Mouse (Mus musculus) lung, embryonic 14.5 days (tissue): ENCODE results near the gene Sart3. TPM values are rescaled to one million over a fixed set of nuclear protein-coding genes. Genes with fewer than 3 reads are reported as not detected.
A peak's percentile ranks its signal among the peaks of the same experiment; 100 is the strongest.

Source experiments
- ATAC-seq: fragments of 200-750 bp; cut with Nextera tagmentation; 2 replicates; pipeline ENCODE4 v1.8.0; 2017; ENCODE audit warnings: mild to moderate bottlenecking, moderate TSS enrichment, moderate library complexity; ENCODE audit not compliant: insufficient read depth
- DNase-seq: peaks from one replicate; pipeline ENCODE4 v3.0.0-alpha.2; 2015
- H3K27ac ChIP-seq: fragments of 300-500 bp; sonication (generic); 2 replicates; pipeline ENCODE4 v1.5.1; 2014; ENCODE audit warnings: low read depth, mild to moderate bottlenecking, moderate library complexity
- H3K27me3 ChIP-seq: fragments of 300-500 bp; sonication (generic); 2 replicates; pipeline ENCODE4 v1.6.1; 2014; ENCODE audit warnings: low read length, control low read depth; ENCODE audit not compliant: insufficient read depth
- H3K36me3 ChIP-seq: fragments of 300-500 bp; sonication (generic); 2 replicates; pipeline ENCODE4 v1.6.1; 2014; ENCODE audit warnings: control low read depth; ENCODE audit not compliant: insufficient read depth
- H3K4me1 ChIP-seq: fragments of 300-500 bp; sonication (generic); 2 replicates; pipeline ENCODE4 v1.6.1; 2014; ENCODE audit warnings: antibody characterized with exemption, control low read depth; ENCODE audit not compliant: insufficient read depth
- H3K4me2 ChIP-seq: fragments of 300-500 bp; sonication (generic); 2 replicates; pipeline ENCODE4 v1.6.1; 2014; ENCODE audit warnings: mild to moderate bottlenecking
- H3K4me3 ChIP-seq: fragments of 300-500 bp; sonication (generic); 2 replicates; pipeline ENCODE4 v1.5.1; 2014; ENCODE audit warnings: low read depth, low read length
- H3K9ac ChIP-seq: fragments of 300-500 bp; sonication (generic); 2 replicates; pipeline ENCODE4 v1.6.1; 2014
- H3K9me3 ChIP-seq: fragments of 300-500 bp; sonication (generic); 2 replicates; pipeline ENCODE4 v1.6.1; 2016; ENCODE audit warnings: low read depth, low read length, control low read depth
- CTCF ChIP-seq: IDR thresholded peaks from 2 replicates; pipeline ENCODE4 v1.5.1; 2016; ENCODE audit warnings: antibody characterized with exemption, low read depth
- WGBS: fragments of 180-500 bp; shearing (Covaris S2); extraction: QIAGEN DNeasy Blood & Tissue Kit; methylation state at CpG from one replicate; pipeline ENCODE4 v1.1.7; 2014; 5-methylcytosine and 5-hydroxymethylcytosine counted together
- polyA plus RNA-seq: library from polyadenylated mRNA; unstranded; fragments of >200 nt; fragmentation: Nextera tagmentation; extraction: Ambion mirVana; gene quantifications from 2 replicates; pipeline ENCODE4 v1.2.1, GENCODE M21; 2014

Sart3 gene
- polyA plus RNA-seq, 1 experiment from 2014 or later, result 63.1 TPM

DNA sequence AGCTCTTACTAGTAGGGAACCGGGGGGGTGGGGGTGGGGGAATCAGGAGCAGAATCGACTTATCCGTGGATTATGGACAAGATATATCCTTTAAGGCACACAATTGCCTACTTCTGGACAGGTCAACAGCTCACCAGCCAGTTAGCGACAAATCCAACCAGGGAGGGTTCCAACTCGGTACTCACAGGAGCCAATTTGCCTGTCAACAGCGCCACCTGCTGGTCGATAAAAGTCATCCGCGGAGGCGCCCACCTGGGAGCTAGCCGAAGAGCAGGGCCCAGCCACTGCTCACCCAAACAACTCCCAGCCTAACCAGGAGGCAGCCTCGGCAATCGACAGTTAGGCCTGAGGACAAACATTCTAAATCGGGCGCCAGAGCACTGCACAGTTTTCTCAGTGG lies 47.9 kb downstream of the Sart3 start, which contains the start of gene 1700069L16Rik:
TSS of gene 1700069L16Rik (minus strand) at position 327 of the 400 bp plus-strand sequence.
- H3K36me3 ChIP-seq, result no peaks in the 10 kb centered on the region
- no peak within 1 kb of the TSS for H3K4me3 ChIP-seq
- DNase-seq (peak; percentile 94), ATAC-seq (peak; percentile 41; the same call in 1 of the 2 replicates)
- no peaks in the 10 kb centered on the region for H3K9me3 ChIP-seq
- no peaks in the 10 kb centered on the region for H3K4me1 ChIP-seq
- H3K27me3 ChIP-seq, result no peaks in the 10 kb centered on the region
- TF ChIP-seq CTCF, result peak; percentile 95
- H3K4me2 ChIP-seq, result no peak within 1 kb of the TSS
- WGBS, result 6% methylated on average over 15 of the region's 15 CpGs
- no peak within 1 kb of the TSS for H3K27ac ChIP-seq
- H3K9ac ChIP-seq, result no peak within 1 kb of the TSS

DNA sequence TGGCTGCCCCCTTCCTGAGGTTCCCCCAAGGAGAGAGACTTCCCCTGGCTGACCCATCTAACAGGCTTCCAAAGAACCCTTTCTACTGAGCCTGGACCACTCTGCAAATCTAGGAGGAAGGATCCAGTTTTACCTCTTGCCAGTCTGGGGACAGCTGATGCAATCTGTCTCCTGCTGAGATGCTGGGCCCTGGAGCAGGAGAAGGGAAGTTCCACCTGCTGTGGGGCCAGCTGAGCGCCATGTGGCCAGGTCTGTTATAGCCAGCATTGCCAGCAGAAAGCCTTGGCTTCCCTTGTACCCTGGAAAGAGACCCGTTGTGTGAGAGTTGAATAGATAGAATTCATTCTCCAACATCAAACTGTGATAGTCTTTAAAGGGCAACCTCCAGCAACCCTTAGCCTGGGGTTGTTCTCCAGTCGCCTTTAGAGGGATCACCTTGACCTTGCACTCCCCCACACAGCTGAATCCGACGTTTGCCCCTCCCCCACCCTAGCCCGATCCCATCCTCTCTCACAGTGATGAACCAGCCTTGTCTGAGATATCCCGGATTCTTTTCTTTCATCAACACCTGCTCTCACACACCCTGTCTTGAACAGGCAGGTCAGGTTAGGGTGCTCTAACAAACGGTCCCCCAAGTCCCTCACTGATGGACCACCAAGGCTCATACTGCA lies 48.6 kb downstream of the Sart3 start:
- no peak for TF ChIP-seq CTCF
- WGBS, result 32% methylated on average over 8 of the region's 8 CpGs
- no peak for DNase-seq
- H3K9me3 ChIP-seq, result no peaks in the 10 kb centered on the region
- ATAC-seq, result no peak
- H3K4me3 ChIP-seq, result no peak overlapping the region
- H3K4me1 ChIP-seq, result no peaks in the 10 kb centered on the region
- H3K27ac ChIP-seq, result no peak overlapping the region
- no peak overlapping the region for H3K4me2 ChIP-seq
- no peaks in the 10 kb centered on the region for H3K27me3 ChIP-seq
- H3K9ac ChIP-seq, result no peak overlapping the region
- no peaks in the 10 kb centered on the region for H3K36me3 ChIP-seq

DNA sequence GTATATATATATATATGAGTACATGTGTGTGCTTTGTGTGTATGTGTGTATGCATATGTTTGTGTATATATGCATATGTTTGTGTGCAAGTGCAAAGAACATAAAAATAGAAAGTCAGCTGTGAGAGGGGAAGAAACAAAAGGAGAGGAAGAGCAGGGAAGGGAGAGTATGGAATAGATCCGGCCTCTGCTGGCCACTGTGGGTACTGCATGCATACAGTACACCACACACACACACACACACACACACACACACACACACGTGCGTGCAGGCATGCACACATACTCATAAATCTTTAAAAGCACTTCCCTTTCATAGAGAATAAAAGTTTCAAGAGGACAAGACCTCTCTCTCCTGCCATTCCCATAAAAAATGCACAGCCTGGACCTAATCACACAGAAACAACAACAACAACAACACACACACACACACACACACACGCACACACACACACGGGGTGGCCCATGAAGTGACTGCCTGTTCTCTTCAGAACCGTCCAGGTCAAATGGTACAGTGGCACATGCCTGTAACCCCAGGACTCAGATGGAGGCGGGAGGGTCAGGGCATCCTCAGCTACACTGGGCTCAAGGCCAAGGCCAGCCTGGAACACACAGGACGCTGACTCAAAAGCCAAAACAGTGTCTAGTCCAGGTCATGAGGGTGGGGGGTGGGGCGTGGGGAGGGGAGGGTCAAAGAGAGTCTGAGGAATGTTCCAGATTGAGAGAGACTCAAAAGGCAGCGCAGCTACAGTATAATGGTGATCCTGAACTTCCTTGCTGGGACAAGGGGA lies 49.9 kb downstream of the Sart3 start:
- no peaks in the 10 kb centered on the region for H3K27me3 ChIP-seq
- no peak overlapping the region for H3K4me2 ChIP-seq
- WGBS, result 79% methylated on average over 10 of the region's 10 CpGs
- no peak for DNase-seq
- H3K27ac ChIP-seq, result no peak overlapping the region
- no peaks in the 10 kb centered on the region for H3K9me3 ChIP-seq
- no peak for ATAC-seq
- no peak overlapping the region for H3K9ac ChIP-seq
- H3K4me1 ChIP-seq, result no peaks in the 10 kb centered on the region
- H3K4me3 ChIP-seq, result no peak overlapping the region
- H3K36me3 ChIP-seq, result no peaks in the 10 kb centered on the region
- TF ChIP-seq CTCF, result peak; percentile 55

DNA sequence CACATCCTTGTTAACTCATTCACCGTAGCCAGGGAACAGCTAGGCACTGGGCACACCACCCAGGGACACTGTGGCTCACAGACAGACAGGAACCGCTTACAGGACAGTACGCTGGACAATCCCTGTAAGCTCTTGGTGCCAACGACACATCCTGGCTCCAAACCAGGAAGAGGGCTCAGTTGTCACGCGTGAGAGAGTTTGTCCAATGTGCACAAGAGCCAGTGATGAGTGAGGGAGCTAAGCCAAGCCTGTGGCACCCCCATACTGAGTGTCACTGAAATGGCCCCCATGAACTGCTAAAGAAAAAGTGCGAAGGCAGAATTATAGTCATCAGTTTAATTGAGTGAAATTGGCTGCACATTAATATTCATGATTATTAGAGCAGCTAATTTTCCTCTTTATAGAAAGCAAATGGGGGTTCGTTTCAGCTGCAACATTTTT lies 53.1 kb downstream of the Sart3 start:
- Histone ChIP-seq H3K9ac (no peak overlapping the region), H3K9me3 (no peaks in the 10 kb centered on the region), H3K4me1 (no peaks in the 10 kb centered on the region), H3K27ac (no peak overlapping the region), H3K27me3 (no peaks in the 10 kb centered on the region), H3K36me3 (no peaks in the 10 kb centered on the region), H3K4me3 (no peak overlapping the region), H3K4me2 (no peak overlapping the region)
- 79% methylated on average over 8 of the region's 8 CpGs for WGBS
- ATAC-seq, result no peak
- TF ChIP-seq CTCF, result no peak
- no peak for DNase-seq

DNA sequence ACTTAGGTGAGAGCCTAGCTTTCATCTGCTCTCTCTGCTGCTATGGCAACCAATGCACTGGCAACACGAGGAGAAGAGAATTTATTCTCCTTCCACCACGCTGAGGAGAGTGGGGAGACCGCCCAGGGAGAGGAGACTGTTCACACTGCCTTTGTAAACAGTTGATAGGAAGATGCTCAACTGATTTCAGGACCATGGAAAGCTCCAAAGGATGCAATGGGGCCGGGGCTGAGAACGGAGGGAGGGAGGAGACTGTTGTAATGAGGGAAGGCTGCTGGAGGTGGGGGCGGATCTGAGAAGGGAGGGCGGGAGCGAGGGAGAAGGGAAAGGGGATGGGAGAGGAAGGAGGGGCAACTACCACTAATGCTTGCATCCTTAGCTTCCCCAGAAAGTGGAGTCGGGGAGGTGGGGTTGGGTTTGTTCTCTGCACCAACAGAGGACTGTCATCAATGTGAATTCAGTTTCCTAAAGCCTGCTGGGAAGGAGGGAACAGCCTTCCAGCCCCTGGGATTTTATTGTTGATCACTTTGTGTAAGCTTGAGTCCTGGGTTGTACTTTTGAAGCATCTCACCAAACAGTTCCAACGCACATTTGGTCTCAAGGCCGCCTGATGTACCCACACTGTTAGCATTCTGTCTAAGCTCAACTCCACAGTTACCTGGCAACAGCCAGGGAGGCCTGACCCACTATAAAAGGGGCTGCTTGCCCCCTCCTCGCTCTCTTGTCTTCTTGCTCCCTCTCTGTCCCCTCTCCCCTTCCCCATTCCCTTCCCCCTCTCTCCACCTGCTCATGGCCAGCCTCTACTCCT lies 55.5 kb downstream of the Sart3 start:
- WGBS, result 6% methylated on average over 12 of the region's 12 CpGs
- ATAC-seq, result no peak

DNA sequence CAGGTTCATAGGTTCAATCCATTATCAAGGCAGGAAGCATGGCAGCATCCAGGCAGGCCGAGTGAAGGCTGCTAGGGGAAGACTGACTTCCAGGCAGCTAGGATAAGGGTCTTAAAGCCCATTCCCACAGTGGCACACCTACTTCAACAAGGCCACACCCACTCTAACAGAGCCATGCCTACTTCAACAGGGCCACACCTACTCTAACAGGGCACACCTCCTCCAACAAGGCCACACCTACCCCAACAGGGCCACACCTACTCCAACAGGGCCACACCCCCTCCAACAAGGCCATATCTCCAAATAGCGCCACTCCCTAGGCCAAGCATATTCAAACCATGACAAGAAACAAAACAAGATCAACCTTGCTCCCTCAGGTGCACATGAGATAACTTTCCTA lies 59.4 kb downstream of the Sart3 start:
- no peak for DNase-seq

More for the DNA sequence above, 55.5 kb downstream of the Sart3 start:
- Histone ChIP-seq H3K9ac (no peak overlapping the region), H3K4me1 (no peaks in the 10 kb centered on the region), H3K36me3 (no peaks in the 10 kb centered on the region), H3K4me3 (no peak overlapping the region), H3K27me3 (no peaks in the 10 kb centered on the region), H3K4me2 (no peak overlapping the region), H3K27ac (no peak overlapping the region), H3K9me3 (no peaks in the 10 kb centered on the region)
- peak; percentile 93 for DNase-seq
- TF ChIP-seq CTCF, result no peak

More for the DNA sequence above, 59.4 kb downstream of the Sart3 start:
- H3K27ac ChIP-seq, result no peak overlapping the region
- no peak for ATAC-seq
- H3K4me1 ChIP-seq, result no peaks in the 10 kb centered on the region
- H3K4me2 ChIP-seq, result no peak overlapping the region
- H3K9me3 ChIP-seq, result no peaks in the 10 kb centered on the region
- no peaks in the 10 kb centered on the region for H3K27me3 ChIP-seq
- no peak overlapping the region for H3K9ac ChIP-seq
- WGBS, result 50% methylated on average over 2 of the region's 2 CpGs
- H3K4me3 ChIP-seq, result no peak overlapping the region
- no peaks in the 10 kb centered on the region for H3K36me3 ChIP-seq
- TF ChIP-seq CTCF, result no peak
